Comparison of ENCODE assay signal across 8 mouse cellular contexts in genomic region chr5:67845190-67845691, GRCm38 (mm10). TPM values are rescaled to one million over a fixed set of nuclear protein-coding genes. Genes with fewer than 3 reads are reported as not detected.
DNase-seq lines count a peak whose midpoint lies in the region; ATAC-seq and TF ChIP-seq lines count a peak whose summit lies in the region.

No protein-coding gene starts in this region.

- no peaks in the 10 kb centered on the region for H3K9me3 ChIP-seq in hindbrain, embryonic 14.5 days (ENCODE audit: control insufficient read depth, low read length)
- no peaks in the 10 kb centered on the region for H3K9me3 ChIP-seq in liver, embryonic 15.5 days (replicated peaks)

- DNase-seq in kidney, adult 2 months, result peak; percentile 37
- no peak for DNase-seq in kidney, adult 11 months
- peak; percentile 48 for DNase-seq in hindbrain, embryonic 14.5 days (ENCODE audit: low spot score)
- DNase-seq in neural tube, embryonic 10.5 days (ENCODE audit: extremely low spot score, low spot score), result peak; percentile 46
- DNase-seq in left cerebral cortex, postnatal 36 days (ENCODE audit: low spot score in 2 of 2), result no peak
- DNase-seq in right cerebral cortex, postnatal 10 days (ENCODE audit: low spot score in 2 of 2), result no peak

- no peaks in the 10 kb centered on the region for H3K27me3 ChIP-seq in kidney, adult 2 months (replicated peaks; ENCODE audit: control insufficient read depth, insufficient read depth, low read length)
- H3K27me3 ChIP-seq in hindbrain, embryonic 14.5 days (ENCODE audit: control insufficient read depth, insufficient read depth, low read length), result no peaks in the 10 kb centered on the region
- no peaks in the 10 kb centered on the region; the same call in 1 of the 2 replicates for H3K27me3 ChIP-seq in liver, embryonic 15.5 days

- H3K4me2 ChIP-seq in hindbrain, embryonic 14.5 days (replicated peaks), result peak overlapping the region; percentile 63
- H3K4me2 ChIP-seq in liver, embryonic 15.5 days, result peak overlapping the region; percentile 97

- no peak for TF ChIP-seq POLR2A in kidney, adult 2 months (IDR thresholded peaks at IDR 0.05; ENCODE audit: low read depth, low read length)
- TF ChIP-seq POLR2A in cortical plate, adult 2 months (IDR thresholded peaks at IDR 0.05; ENCODE audit: extremely low read depth, insufficient read depth, low read length), result no peak

- peak overlapping the region; percentile 89 for H3K9ac ChIP-seq in hindbrain, embryonic 14.5 days
- H3K9ac ChIP-seq in liver, embryonic 15.5 days, result peak overlapping the region; percentile 91

- 0 out of 2 replicates have a peak, but pooled peaks cover 2% of the 10 kb centered on the region for H3K4me1 ChIP-seq in kidney, adult 2 months (ENCODE audit: control insufficient read depth, insufficient read depth, low read length)
- peaks cover 18% of the 10 kb centered on the region for H3K4me1 ChIP-seq in cortical plate, adult 2 months (ENCODE audit: control insufficient read depth, insufficient read depth, low read length)
- peaks cover 65% of the 10 kb centered on the region for H3K4me1 ChIP-seq in hindbrain, embryonic 14.5 days (replicated peaks; ENCODE audit: control insufficient read depth, insufficient read depth, low read length)
- H3K4me1 ChIP-seq in liver, embryonic 15.5 days (replicated peaks), result peaks cover 72% of the 10 kb centered on the region

- intact Hi-C loops in left cerebral cortex, postnatal 36 days (cut with DNase I), result loop anchor here (2.0 to 10.0 kb wide), 5 partner anchors 43 to 250 kb away; no protein-coding TSS in a partner anchor

- H3K27ac ChIP-seq in kidney, adult 2 months (ENCODE audit: insufficient read depth, low read depth, low read length), result no peak overlapping the region
- H3K27ac ChIP-seq in cortical plate, adult 2 months (ENCODE audit: insufficient read depth, low read length), result no peak overlapping the region
- H3K27ac ChIP-seq in hindbrain, embryonic 14.5 days, result no peak overlapping the region
- H3K27ac ChIP-seq in liver, embryonic 15.5 days (replicated peaks), result peak overlapping the region; percentile 86

- no peak for ATAC-seq in hindbrain, embryonic 14.5 days (ENCODE audit: low FRiP score)
- peak; percentile 11; the same call in 1 of the 2 replicates for ATAC-seq in liver, embryonic 15.5 days (ENCODE audit: insufficient read depth)

- no peak for TF ChIP-seq CTCF in kidney, adult 2 months (conservative IDR thresholded peaks at IDR 0.05; ENCODE audit: insufficient read depth, insufficient read length, low read depth, low read length)
- TF ChIP-seq CTCF in cortical plate, adult 2 months (IDR thresholded peaks at IDR 0.05; ENCODE audit: extremely low read depth, insufficient read depth, low read length), result no peak

- WGBS in kidney, adult 2 months, result 45% methylated on average over 8 of the region's 8 CpGs
- WGBS in hindbrain, embryonic 14.5 days, result 17% methylated on average over 8 of the region's 8 CpGs
- WGBS in liver, embryonic 15.5 days (ENCODE audit: insufficient replicate concordance), result 3% methylated on average over 8 of the region's 8 CpGs

- H3K4me3 ChIP-seq in kidney, adult 2 months (ENCODE audit: insufficient read depth, low read depth, low read length), result peak overlapping the region; percentile 8; the same call in 1 of the 2 replicates
- H3K4me3 ChIP-seq in cortical plate, adult 2 months (ENCODE audit: insufficient read depth, low read length), result peak overlapping the region; percentile 44
- peak overlapping the region; percentile 84 for H3K4me3 ChIP-seq in hindbrain, embryonic 14.5 days (replicated peaks; ENCODE audit: low read length)
- H3K4me3 ChIP-seq in liver, embryonic 15.5 days (replicated peaks), result peak overlapping the region; percentile 94

- no peaks in the 10 kb centered on the region for H3K36me3 ChIP-seq in kidney, adult 2 months (ENCODE audit: control insufficient read depth, insufficient read depth, low read length)
- H3K36me3 ChIP-seq in hindbrain, embryonic 14.5 days (replicated peaks; ENCODE audit: control insufficient read depth, insufficient read depth), result no peaks in the 10 kb centered on the region
- no peaks in the 10 kb centered on the region for H3K36me3 ChIP-seq in liver, embryonic 15.5 days (replicated peaks)

RNA-seq across cellular contexts. Expression of gene Atp8a1, which starts 2.0 kb away (rescaled TPM):
- polyA plus RNA-seq in kidney, adult 2 months (2012; rRNA removed), result 5.1 and 9.0 TPM in 2 replicates
- polyA plus RNA-seq in cortical plate, adult 2 months (2012; rRNA removed), result 70.2 and 70.3 TPM in 2 replicates
- polyA plus RNA-seq in hindbrain, embryonic 14.5 days (2014; fragmentation: Nextera tagmentation; extraction: Ambion mirVana), result 77.3 and 80.6 TPM in 2 replicates
- 38.8 and 40.5 TPM in 2 replicates for polyA plus RNA-seq in liver, embryonic 15.5 days (2015; fragmentation: Nextera tagmentation; extraction: Ambion mirVana)
- total RNA-seq in left cerebral cortex, postnatal 36 days (2021), result 100 to 1,000 TPM; 158 to 197 TPM

Comparison
In these comparisons a context has a peak if more than half of its experiments do, and no peak if none do; other contexts are left out.
1. DNase-seq: peak in kidney, adult 2 months (single experiment), hindbrain, embryonic 14.5 days (single experiment) and neural tube, embryonic 10.5 days (single experiment); none in kidney, adult 11 months (single experiment), left cerebral cortex, postnatal 36 days (0 of 2) and right cerebral cortex, postnatal 10 days (0 of 2).
2. H3K4me3 ChIP-seq: peak in every context shown above with its lines; median percentile 94 in liver, embryonic 15.5 days; 84 in hindbrain, embryonic 14.5 days; 44 in cortical plate, adult 2 months; 8 in kidney, adult 2 months.